Mouse (Mus musculus): ENCODE measurements around the gene Amotl2.
"Not testable (repeated sequence)": the region's sequence is repeated elsewhere in the genome, so short reads cannot be mapped to it uniquely, and the experiment has no call there.

Gene Amotl2

DNA sequence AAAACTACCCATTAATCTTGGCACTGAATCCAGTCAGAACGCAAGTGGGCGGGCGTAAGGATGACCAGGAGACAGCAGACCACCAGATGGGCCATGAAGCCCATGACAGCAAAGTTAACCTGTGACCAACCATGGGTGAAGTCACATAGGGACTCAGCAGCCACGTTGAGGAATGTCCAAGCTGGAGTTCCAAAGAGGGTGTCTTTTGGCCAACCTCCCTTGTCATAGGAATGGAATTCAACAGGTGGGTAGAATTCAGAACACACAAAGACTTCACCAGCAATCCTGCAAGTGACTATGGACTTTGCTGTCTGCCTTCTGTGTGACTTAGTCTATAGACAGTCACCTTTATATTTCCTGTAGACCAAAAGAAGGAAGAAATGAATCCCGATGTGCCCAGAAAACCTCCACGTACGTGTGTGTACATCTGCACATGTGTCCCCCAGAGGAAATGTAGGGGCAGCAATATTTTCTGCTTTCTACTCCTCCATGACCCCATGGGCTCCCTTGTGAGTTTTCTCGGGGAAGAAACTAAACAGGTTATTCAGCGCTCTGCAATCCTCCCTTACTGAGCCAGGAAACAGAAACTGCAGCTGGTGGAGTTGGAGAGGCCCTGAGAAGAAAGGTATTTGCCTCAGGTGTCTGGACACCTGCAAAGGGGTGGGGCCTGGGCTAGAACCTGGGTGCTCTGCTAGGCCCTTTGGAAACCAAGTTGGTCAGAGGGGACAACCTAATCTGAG is 17.7 kb downstream of the Amotl2 start:
- DNase-seq (ENCODE audit: low spot score in 2 of 2), result no peak

DNA sequence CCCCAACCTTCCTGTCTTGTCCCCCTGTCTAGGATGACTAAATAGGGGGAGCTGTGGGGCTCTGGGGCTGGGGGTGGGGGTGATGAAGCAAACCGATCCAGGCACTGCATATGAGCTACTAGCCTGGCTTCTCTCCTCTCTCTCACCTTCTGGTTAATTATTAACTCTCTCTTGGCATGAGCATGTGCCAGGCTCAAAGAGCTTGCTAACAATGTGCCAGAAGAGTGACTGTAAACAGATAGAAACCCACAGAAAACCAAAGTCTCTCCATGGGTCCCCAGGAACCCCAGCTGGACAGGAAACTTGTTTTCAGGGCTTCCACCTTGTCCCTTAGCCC is 18.2 kb downstream of the Amotl2 start:
- DNase-seq (ENCODE audit: low spot score in 2 of 2), result no peak

DNA sequence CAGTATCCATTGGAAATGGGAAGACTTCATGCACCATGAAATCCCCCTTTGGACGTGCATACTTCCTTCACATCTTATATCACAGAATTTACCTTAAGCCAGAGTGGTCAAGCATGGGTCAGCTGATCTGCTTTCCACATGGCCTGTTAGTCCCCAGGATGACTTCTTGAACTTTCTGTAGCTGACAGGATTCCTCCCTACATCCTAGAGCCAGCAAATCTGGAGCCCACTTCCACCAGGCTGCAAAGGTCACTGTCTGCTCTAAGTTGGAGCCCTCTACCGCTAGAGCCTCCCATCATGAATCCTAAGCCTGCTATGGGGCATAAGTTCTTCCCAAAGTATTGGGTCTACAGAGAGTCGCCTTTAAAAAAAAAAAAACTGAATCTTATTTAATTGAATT is 18.8 kb downstream of the Amotl2 start:
- DNase-seq (ENCODE audit: low spot score in 2 of 2), result no peak

DNA sequence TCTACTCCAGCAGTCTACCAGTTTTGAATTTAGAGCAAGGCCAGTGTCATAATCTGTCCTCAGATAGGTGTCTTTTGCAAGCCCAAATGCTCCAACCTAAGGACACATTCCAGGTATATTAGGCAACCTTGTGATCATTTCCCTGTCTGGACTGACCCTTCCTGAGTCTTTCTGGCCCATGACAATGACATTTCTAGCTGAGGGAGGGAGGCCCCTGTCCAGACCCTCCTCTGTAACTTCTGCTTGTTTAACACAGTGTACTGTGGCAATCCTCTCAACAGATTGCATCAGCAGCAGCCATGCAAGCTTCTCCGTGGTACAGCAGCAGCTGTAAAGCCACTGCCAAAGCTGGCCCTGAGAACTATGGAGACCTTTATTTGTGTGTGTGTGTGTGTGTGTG is 19.5 kb downstream of the Amotl2 start:
- DNase-seq (ENCODE audit: low spot score in 2 of 2), result no peak

DNA sequence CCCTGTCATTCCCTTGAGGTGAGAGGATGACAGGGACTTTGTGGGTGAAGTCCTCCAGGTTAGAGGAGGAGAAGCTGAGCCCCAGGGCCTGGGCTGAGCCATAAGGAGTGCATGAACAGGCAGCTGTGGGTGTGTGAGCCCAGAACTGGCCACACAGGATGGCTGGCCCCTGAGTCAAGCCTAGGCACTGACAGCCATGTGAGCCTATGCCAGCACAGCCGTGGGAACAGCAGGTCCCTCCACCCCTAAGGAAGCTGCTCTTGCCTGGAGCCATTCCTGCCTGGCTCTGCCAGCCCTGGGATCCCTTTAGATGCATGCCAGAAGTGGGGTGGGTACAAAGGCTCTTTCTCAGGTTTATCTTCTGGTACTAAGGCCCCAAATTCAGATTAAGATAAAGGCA is 20.9 kb downstream of the Amotl2 start:
- no peak for DNase-seq (ENCODE audit: low spot score in 2 of 2)

DNA sequence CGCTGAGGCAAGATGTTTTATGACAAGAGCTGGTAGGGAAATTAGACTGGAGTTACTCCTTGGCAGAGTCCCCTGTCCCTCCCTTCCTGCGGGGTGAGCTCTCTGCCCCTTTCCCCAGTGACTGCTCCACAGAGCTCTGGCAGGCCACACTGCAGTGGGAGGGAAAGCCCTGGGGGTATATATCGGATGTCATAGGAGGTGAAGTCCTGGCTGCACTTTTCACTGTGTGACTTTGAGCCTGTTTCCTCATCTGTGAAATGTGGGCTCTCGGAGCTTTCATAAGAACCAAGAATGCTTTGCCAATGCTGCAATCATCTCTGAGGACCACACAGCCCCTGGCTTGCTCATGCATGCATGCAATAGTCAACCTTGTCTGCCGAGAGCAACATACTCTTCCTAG is 30.3 kb downstream of the Amotl2 start:
- DNase-seq (ENCODE audit: low spot score in 2 of 2), result no peak

DNA sequence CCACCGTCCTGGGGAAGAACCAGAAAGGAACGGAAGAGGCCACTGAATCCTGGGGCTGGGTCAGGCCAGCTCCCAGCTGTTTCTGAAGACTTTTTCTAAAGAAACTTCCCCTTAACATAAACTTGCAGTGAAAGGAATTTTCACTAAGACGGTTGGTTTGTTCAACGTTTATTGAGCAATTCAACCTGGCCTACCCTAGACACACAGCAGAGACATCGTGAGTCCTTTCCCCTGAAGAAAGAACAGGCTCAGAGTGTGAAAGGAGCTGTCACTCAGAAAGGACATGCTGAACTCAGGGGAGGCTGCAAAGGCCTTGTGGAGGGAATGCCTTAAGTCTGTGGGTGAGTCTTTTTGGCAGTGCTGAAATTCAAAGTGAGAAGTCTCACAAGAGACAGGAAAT is 31.4 kb downstream of the Amotl2 start:
- no peak for DNase-seq (ENCODE audit: low spot score in 2 of 2)

DNA sequence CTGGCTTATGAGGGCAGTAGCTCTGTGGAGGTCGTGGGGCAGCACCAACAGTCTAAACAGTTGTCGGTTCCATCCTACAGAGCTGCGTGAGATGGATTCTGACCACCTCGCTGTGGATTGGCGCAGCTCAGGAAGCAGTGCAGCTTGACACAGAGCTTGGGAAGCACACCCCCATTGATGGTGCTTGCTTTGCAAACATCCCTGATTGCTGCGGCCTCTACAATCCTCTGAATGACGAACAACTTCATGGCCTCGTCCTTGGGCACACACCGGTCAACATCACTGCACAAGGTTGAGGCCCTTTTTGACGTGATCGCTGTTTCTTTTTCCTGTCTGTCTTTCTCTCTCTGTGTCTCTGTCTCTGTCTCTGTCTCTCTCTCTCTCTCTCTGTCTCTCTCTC is 32.7 kb downstream of the Amotl2 start:
- DNase-seq (ENCODE audit: low spot score in 2 of 2), result no peak

DNA sequence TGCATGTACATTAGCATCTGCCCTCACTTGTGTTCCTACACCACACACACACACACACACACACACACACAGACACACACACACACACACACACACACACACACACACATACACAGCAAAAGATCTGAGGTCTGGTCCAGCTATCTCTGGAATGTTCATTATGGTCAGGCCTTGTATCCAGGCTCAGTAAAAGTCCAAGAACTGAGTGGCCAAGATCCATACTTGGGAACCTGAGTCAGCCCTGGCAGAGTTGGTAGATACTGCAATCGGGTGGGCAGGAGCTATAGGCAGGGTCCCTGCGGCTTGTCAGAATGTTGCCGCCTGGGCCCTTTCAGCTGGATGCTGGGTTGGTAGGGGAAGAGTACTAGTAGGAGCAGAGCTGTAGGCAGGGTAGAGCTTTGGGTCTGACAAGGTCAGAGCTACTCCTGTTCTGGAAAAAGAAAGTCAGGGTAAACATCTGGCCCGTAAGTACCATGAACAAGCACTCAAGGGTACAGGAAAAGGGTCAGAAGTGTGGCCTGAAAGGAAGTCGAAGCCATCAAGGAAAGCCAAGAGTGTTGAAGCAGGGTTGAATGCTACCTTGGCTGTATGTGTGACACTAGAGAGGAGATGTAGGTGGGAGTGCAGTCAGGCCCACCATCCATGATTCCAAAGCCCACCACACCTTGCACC is 35.3 kb downstream of the Amotl2 start:
- DNase-seq (ENCODE audit: low spot score in 2 of 2), result no peak

DNA sequence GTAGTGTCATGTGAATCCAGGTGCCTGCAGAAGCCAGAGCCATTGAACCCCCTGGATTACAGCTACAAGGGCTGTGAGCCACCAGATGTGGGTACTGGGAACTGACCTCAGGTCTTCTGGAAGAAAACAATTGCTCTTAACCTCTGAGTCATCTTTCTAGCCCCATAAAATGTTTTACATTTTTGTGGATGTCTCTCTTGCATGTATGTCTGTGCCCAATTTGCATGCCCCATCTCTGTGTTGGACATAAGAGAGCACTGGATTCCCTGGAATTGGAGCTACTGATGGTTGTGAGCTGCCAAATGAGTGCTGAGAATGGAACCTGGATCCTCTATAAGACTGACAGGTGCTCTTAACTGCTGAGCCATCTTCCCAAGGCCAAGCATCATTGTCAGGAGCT is 36.8 kb downstream of the Amotl2 start:
- no peak for DNase-seq (ENCODE audit: low spot score in 2 of 2)

DNA sequence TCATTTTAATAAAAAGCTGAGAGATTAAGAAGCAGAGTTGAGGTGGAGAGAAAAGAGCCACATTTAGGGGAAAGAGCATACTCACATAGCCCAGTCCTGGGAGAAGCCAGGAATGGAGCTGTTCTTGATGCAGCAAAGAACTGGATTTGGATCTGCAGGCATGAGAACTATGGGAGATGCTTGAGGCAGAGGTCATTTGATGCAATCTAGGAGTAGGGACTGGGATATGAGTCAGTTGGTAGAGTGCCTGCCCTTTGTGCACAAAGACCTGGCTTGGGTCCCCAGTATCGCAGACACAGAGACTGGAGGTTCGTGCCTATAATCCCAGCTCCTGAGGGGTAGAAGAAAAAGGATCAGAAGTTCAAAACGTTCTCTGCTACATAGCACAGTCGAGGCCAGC is 38.7 kb downstream of the Amotl2 start:
- DNase-seq (ENCODE audit: low spot score in 2 of 2), result no peak

DNA sequence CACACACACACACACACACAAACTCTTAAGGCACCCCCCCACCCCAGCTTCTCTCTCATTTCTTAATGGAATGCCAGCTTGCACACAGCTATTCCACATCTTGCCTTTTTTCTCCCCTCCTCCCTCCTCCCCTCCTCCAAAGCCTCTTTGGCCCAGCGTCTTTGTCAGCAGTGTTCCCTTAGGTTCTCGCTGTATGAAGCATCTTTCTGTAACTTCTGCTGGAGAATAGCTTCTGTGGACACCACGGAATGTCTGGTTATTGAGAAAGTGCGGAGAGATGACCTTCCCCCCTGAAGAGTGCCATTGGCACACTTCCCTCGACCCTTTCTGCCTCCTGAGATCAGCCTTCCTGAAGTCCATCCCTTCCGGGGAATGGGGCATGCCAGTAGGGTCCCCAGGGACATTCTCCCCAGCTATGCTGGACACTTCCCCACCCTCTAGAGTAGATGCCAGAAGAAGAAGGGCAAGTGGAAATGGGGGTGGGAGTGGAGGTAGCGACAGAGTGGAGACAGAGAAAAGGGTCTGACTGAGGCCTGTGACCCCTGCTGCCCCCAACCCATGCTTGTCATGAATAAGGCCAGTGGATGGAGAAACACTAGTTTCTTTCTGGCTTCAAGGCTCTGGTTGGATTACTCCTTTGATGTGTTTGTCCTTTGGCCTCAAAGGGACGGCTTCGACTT is 39.3 kb downstream of the Amotl2 start:
- no peak for DNase-seq (ENCODE audit: low spot score in 2 of 2)

DNA sequence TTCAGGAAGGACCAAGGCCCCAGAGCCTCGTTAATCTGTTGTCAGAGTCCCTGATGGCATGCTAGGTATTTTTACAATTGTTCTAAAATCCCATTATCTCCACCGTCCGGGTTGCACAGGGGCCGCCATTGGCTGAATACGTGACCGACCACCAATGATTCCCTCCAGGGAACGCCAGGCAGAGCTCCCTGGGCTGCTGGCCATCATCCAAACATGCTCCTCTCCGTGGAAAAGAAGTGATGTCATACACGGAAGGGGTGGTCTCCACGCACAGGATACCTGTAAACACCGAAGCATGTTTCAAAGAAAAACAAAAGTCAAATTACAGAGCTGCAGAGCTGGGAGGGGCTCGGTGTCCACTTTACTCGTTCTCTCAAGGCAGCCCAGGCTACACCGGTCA is 39.9 kb downstream of the Amotl2 start:
- DNase-seq (ENCODE audit: low spot score in 2 of 2), result no peak

DNA sequence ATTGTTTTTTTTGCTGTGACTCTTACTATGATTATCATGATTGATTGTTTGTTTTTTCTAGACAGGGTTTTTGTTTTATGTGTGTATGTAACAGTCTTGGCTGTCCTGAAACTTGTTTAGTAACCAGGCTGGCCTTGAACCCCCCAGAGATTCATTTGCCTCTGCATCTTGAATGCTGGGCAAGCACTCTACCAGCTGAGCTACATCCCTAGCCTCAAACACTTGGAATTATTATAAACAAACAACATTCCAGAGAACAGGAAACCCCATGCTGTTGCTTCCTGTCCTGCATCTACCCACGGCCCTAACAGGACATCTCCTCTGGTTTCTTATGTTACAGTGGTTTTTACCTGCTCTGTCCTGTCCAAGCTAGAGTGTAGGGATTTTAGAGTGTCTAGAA is 42.4 kb downstream of the Amotl2 start:
- DNase-seq (ENCODE audit: low spot score in 2 of 2), result no peak

DNA sequence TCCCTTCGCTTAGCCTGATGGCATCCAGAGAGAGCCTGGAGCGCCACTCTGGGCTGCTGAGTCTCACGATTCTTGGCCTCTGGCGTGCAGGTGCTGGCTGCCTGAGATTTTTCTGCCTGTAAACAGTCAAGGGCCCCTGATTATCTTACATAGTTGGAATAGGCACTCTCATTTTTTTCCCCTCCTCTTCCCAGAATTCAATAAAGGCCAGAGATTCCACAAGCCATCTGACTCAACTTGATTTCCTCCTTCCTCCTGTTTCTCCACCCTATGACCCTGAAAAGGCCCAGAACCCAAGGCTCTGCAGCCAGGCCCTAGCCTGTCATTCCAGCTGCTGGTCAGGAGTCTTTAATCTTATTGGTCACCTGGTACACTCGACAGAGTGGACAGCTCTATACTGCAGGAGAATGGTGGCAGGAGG is 43.1 kb downstream of the Amotl2 start:
- DNase-seq (ENCODE audit: low spot score in 2 of 2), result no peak

DNA sequence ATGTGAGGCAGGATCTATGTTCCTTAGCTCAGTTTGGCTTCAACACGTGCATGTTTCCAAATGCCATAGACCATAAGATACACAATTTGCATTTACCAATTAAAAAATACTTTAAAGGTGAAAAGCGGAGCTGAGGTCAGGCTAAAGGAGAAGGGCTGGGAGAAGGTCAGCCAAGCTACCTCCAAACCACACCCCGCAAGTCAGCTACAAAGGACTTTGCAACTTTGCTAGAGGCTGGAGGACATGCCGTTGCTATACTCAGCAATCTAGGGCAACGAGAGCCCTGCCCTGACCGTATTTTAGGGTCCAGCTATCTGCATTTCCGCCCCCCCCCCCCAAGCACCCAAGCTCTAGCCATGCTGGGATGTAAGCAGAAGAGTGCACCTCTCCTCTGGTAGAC is 45.1 kb downstream of the Amotl2 start:
- no peak for DNase-seq (ENCODE audit: low spot score in 2 of 2)

DNA sequence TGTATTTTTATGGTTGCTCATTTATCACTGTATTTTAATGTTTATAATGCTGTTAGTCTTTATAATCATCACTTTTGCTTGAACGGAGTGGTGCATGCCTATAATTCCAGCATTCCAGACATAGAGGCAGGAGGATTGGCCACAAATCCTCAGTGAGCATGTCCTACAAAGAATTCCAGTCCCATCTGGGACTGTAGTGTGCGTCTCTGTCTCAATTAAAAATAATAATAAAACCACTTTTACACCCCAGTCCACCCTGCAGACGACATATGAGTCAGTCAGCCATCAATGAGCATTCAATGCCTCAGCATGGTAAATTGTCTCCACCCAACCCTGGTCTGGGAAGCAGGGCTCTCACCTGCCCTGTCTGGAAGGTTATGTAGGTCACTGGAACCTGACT is 46.4 kb downstream of the Amotl2 start:
- DNase-seq (ENCODE audit: low spot score in 2 of 2), result no peak

DNA sequence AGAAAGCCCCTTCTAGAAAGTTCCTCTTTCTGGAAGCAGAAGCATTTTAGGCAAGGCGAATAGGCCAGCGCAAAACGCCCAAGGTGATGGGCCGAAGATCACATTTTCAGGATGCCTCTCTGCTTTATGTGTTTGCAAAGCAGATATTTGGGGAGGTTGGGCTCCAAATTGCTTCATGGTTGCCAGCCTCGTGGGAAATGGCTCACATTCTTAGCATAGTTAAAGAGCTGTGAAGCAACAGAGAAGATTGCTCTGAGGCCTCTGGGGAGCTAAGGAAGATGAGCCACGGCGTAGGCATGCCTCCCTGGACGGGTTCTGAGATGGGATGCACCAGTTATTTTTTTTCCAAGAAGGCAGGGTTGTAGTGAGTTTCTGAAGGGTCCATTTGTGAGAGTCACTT is 47.0 kb downstream of the Amotl2 start:
- DNase-seq (ENCODE audit: low spot score in 2 of 2), result no peak

DNA sequence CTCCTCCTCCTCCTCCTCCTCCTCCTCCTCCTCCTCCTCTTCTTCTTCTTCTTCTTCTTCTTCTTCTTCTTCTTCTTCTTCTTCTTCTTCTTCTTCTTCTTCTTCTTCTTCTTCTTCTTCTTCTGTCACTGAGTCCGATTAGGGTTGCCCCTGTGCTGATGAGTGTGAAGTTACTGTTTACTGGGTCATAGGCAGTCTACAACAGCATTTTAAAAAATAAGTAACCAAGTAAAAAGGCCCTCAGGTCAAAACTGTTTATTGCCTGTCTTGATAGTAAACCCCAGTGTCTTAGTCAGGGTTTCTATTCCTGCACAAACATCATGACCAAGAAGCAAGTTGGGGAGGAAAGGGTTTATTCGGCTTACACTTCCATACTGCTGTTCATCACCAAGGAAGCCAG is 48.1 kb downstream of the Amotl2 start:
- not testable (repeated sequence) for DNase-seq (ENCODE audit: low spot score in 2 of 2)

DNA sequence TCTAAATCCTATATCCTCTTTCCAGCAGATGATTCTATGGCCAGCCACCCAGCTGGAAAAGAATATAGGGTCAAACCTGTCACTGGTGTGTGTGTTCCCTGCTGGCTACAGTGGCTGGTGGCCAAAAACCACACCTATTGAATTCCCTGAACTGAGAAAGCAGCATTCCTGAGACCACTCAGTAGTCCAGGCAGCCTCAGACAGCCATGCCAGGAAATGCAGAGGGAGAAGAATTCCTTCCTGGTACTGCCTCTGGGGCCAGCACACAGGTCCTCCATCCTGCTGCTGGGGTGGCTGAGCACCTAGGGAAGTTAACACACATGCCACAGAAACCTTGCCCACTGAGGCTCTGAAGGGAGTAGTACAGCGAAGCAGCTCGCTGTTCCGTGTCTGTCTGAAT is 50.3 kb downstream of the Amotl2 start:
- DNase-seq (ENCODE audit: low spot score in 2 of 2), result no peak

DNA sequence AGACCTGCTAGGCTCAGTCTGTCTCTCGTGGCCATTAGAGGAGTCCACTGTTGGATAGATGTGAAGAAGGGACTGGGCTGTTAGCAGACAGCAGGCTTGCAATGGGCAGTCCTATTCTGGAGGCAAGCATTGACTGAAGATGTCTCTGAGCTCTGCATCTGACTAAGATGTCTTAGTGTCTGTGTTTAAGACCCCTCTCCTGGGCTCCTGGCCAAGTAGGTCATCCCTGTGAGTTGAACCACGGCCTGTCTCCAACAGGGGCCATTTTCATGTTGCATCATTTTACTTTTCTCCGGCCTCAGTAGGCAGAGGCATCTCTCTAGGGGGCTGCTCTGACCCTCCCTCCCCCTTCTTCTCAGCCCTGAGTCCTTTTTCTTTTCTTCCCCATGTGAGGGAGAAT is 52.8 kb downstream of the Amotl2 start:
- DNase-seq (ENCODE audit: low spot score in 2 of 2), result no peak

DNA sequence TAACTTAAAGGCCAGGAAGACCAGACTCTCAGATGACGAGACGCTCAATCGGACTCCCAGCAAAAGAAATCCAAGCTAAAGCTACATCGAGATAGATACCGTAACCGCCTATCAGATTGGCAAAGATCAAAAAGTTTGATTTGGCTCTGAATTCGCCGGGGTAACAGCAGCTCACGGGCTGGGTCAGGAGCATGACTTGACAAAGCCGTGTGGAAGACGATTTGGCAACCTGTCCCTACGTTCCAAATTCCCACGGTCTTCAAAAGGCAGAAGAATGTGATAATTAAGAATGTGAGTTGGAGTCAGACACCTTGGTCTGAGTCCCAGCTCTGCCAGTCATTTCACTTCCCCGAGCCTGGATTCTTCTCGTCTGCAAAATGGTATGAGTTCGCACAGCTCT is 53.7 kb downstream of the Amotl2 start:
- DNase-seq (ENCODE audit: low spot score in 2 of 2), result no peak

DNA sequence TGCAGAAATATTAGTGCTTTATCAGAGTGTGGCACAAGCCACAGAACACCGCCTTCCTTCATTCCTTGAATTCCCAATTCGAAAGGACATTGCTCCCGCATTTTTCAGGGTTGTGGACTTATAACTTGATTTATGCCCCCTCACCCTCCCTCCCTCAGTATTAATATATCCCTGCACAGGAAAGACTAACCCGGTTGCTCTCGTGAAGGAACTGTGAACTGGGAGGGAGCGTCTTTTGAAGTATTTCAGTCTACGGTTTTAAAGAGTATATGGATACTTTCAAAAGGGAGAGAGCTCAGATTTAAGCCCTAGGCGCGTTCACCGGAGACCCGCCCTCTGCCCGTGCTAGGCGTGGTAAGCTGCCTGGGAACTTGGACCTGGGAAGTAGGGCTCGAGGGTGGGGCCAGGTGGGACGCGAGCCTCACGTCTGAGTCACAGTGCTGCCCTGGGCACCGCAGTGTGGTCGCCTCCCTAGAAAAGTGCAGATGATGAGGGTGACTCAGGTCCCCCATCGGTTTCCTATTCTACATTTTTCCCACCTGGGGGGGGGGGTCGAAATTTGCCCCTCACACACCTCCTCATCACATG is 54.9 kb downstream of the Amotl2 start:
- no peak for DNase-seq (ENCODE audit: low spot score in 2 of 2)

Measured in spleen, postnatal 36 days (tissue).